Mouse (Mus musculus) hindbrain, embryonic 11.5 days (tissue): ENCODE results near the gene D230025D16Rik. TPM values are rescaled to one million over a fixed set of nuclear protein-coding genes. Genes with fewer than 3 reads are reported as not detected.

Source experiments
- ATAC-seq: fragments of 200-750 bp; cut with Nextera tagmentation; 2 replicates; pipeline ENCODE4 v1.8.0; 2017; ENCODE audit warnings: mild to moderate bottlenecking, moderate TSS enrichment, moderate library complexity; ENCODE audit not compliant: low FRiP score
- DNase-seq: peaks from one replicate; pipeline ENCODE4 v3.0.0-alpha.2; 2015; ENCODE audit warnings: low spot score
- H3K27ac ChIP-seq: fragments of 300-500 bp; sonication (generic); 2 replicates; pipeline ENCODE4 v1.5.1; 2014; ENCODE audit warnings: mild to moderate bottlenecking, low read depth, low read length
- H3K27me3 ChIP-seq: fragments of 300-500 bp; sonication (generic); 2 replicates; pipeline ENCODE4 v1.6.1; 2014; ENCODE audit warnings: mild to moderate bottlenecking, low read length, moderate library complexity, mixed read lengths; ENCODE audit not compliant: control insufficient read depth, insufficient read depth
- H3K36me3 ChIP-seq: fragments of 300-500 bp; sonication (generic); 2 replicates; pipeline ENCODE4 v1.6.1; 2014; ENCODE audit warnings: mild to moderate bottlenecking, low read length, moderate library complexity, mixed read lengths; ENCODE audit not compliant: control insufficient read depth, insufficient read depth
- H3K4me1 ChIP-seq: fragments of 300-500 bp; sonication (generic); replicated peaks from 2 replicates; pipeline ENCODE4 v1.6.1; 2014; ENCODE audit warnings: low read length, mixed read lengths; ENCODE audit not compliant: control insufficient read depth, insufficient read depth
- H3K4me2 ChIP-seq: fragments of 300-500 bp; sonication (generic); replicated peaks from 2 replicates; pipeline ENCODE4 v1.6.1; 2014; ENCODE audit warnings: mild to moderate bottlenecking, low read depth, low read length
- H3K4me3 ChIP-seq: fragments of 300-500 bp; sonication (generic); 2 replicates; pipeline ENCODE4 v1.5.1; 2014; ENCODE audit warnings: low read depth, low read length
- H3K9ac ChIP-seq: fragments of 300-500 bp; sonication (generic); 2 replicates; pipeline ENCODE4 v1.6.1; 2014; ENCODE audit warnings: low read depth, low read length
- H3K9me3 ChIP-seq: fragments of 300-500 bp; sonication (generic); 2 replicates; pipeline ENCODE4 v1.6.1; 2016; ENCODE audit warnings: low read length; ENCODE audit not compliant: control insufficient read depth
- WGBS: fragments of 180-500 bp; shearing (Covaris S2); extraction: QIAGEN DNeasy Blood & Tissue Kit; methylation state at CpG from one replicate; pipeline ENCODE4 v1.1.7; 2014; 5-methylcytosine and 5-hydroxymethylcytosine counted together
- polyA plus RNA-seq: library from polyadenylated mRNA; unstranded; fragments of >200 nt; fragmentation: Nextera tagmentation; extraction: Ambion mirVana; gene quantifications from 2 replicates; pipeline ENCODE4 v1.2.1, GENCODE M21; 2014

D230025D16Rik gene
- polyA plus RNA-seq, 1 experiment from 2014 or later, result 33.2 TPM

DNA sequence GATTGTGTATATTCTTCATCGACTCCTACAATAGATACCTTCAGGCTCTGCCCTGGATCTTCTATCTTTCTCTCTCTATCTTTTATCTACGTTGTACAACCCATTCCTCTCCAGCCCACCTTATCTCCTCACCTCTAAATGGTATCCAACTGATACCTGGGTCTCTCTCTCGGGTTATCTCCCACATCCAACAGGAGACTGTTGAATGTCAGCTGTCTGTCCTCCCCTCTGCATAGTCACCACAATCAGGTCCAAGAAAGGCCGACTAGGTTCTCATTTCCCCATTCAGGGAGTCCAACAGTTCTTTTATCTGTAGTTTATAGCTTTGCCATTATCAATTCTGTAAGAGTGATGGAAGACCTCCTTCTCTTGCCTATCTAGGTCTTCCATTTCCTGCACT, 57.3 kb downstream of the D230025D16Rik start:
- H3K36me3 ChIP-seq, result peaks cover 2% of the 10 kb centered on the region; the same call in 1 of the 2 replicates
- H3K9me3 ChIP-seq, result no peaks in the 10 kb centered on the region
- ATAC-seq, result no peak
- H3K9ac ChIP-seq, result no peak overlapping the region
- WGBS, result 88% methylated on average over 4 of the region's 4 CpGs
- no peak overlapping the region for H3K4me2 ChIP-seq
- no peak overlapping the region for H3K4me3 ChIP-seq
- no peak overlapping the region for H3K27ac ChIP-seq
- peaks cover 24% of the 10 kb centered on the region for H3K27me3 ChIP-seq
- DNase-seq, result no peak
- H3K4me1 ChIP-seq, result no peaks in the 10 kb centered on the region

DNA sequence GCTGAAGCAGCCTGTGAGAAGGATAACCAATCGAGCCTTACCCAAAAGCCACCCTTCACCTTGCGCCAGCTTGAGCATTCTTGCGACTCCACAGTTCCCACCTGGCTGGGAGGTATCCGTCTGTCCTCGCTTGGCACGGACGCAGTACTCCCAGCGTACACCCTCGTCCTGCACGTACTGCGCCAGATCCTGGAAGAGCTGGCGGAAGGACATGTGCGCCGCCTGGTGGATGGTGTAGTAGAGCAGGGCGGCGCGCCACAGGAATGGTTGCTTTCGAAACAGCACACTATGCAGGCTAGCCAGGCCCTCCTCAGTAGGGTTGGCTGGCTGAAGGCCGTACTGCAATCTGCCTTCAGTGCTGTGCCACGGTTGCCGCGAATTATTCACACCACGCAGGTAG, 58.1 kb downstream of the D230025D16Rik start:
- H3K4me2 ChIP-seq, result no peak overlapping the region
- H3K4me1 ChIP-seq, result 0 out of 2 replicates have a peak, but pooled peaks cover 1% of the 10 kb centered on the region
- 30% methylated on average over 23 of the region's 23 CpGs for WGBS
- ATAC-seq (peak; percentile 43; the same call in 1 of the 2 replicates), DNase-seq (peak; percentile 71)
- peaks cover 16% of the 10 kb centered on the region for H3K27me3 ChIP-seq
- no peaks in the 10 kb centered on the region for H3K9me3 ChIP-seq
- H3K9ac ChIP-seq, result no peak overlapping the region
- H3K4me3 ChIP-seq, result no peak overlapping the region
- peaks cover 2% of the 10 kb centered on the region; the same call in 1 of the 2 replicates for H3K36me3 ChIP-seq
- H3K27ac ChIP-seq, result no peak overlapping the region

DNA sequence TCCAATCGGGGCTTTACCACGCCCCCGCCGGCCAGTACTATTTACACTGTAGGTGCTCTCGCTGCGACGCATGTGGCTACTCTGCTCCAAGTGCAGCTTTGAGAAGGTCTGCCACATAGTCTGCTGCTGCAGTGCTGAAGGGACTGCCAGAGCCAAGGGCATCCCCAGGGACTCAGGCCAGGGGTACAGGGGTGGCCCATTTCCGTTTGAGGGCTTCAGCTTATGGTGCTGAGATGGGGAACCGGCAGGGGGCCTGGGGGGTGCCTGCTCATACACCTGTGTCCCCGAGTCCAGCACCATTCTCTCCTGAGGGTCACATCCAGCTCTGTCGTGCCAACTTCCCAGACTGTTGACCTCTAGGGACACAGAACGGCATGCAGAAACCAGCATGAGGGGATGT, 60.6 kb downstream of the D230025D16Rik start:
- Histone ChIP-seq H3K4me2 (no peak overlapping the region), H3K27me3 (peaks cover 8% of the 10 kb centered on the region), H3K9ac (no peak overlapping the region), H3K4me3 (no peak overlapping the region), H3K36me3 (peaks cover 2% of the 10 kb centered on the region; the same call in 1 of the 2 replicates), H3K27ac (no peak overlapping the region), H3K4me1 (peaks cover 15% of the 10 kb centered on the region; the same call in 1 of the 2 replicates), H3K9me3 (no peaks in the 10 kb centered on the region)
- 33% methylated on average over 12 of the region's 12 CpGs for WGBS
- ATAC-seq (no peak), DNase-seq (no peak)

DNA sequence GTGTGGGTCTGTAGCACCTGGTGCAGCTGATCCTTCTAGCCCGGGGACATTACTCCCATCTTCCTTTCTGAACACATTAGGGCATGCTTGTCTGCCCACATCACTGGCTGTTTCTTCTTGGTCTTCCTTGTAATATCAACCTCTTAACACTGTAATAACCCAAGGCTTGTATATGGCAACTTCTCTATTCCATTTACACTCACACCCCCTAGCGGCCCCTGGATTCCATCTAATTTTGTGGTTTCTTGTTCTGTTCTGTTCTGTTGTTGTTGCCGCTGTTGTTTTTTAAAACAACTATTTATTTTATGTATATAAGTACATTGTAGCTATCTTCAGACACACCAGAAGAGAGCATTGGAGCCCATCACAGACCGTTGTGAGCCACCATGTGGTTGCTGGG, 62.0 kb downstream of the D230025D16Rik start:
- Histone ChIP-seq H3K4me2 (no peak overlapping the region), H3K36me3 (peaks cover 2% of the 10 kb centered on the region; the same call in 1 of the 2 replicates), H3K27ac (no peak overlapping the region), H3K4me3 (no peak overlapping the region), H3K4me1 (peaks cover 16% of the 10 kb centered on the region; the same call in 1 of the 2 replicates), H3K9ac (no peak overlapping the region), H3K27me3 (peaks cover 11% of the 10 kb centered on the region), H3K9me3 (no peaks in the 10 kb centered on the region)
- WGBS, result 90% methylated on average over 4 of the region's 4 CpGs
- DNase-seq (no peak), ATAC-seq (no peak)

DNA sequence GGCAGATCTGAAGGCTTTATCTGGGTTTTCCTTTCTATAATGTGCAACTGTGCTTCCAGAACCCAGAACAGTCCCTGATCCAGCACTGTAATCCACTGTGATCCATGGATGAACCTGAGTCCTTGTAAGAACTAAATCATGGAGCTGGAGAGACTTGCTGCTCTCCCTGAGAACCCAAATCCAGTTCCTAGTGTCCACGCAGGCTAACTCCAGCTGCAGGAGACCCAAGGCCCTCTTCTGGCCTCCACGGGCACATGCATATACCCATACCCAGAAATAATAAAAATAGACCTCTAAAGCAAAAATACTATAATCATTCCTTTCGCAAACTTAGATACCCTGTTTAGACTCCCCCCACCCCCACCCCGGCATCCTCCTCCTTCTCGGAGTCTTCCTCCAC, 63.3 kb downstream of the D230025D16Rik start:
- H3K4me3 ChIP-seq, result peak overlapping the region; percentile 51
- 77% methylated on average over 5 of the region's 5 CpGs for WGBS
- peaks cover 16% of the 10 kb centered on the region; the same call in 1 of the 2 replicates for H3K4me1 ChIP-seq
- peak overlapping the region; percentile 41 for H3K9ac ChIP-seq
- H3K9me3 ChIP-seq, result no peaks in the 10 kb centered on the region
- DNase-seq (no peak), ATAC-seq (no peak)
- no peak overlapping the region for H3K27ac ChIP-seq
- peaks cover 11% of the 10 kb centered on the region for H3K27me3 ChIP-seq
- H3K36me3 ChIP-seq, result peaks cover 1% of the 10 kb centered on the region; the same call in 1 of the 2 replicates
- peak overlapping the region; percentile 72 for H3K4me2 ChIP-seq

DNA sequence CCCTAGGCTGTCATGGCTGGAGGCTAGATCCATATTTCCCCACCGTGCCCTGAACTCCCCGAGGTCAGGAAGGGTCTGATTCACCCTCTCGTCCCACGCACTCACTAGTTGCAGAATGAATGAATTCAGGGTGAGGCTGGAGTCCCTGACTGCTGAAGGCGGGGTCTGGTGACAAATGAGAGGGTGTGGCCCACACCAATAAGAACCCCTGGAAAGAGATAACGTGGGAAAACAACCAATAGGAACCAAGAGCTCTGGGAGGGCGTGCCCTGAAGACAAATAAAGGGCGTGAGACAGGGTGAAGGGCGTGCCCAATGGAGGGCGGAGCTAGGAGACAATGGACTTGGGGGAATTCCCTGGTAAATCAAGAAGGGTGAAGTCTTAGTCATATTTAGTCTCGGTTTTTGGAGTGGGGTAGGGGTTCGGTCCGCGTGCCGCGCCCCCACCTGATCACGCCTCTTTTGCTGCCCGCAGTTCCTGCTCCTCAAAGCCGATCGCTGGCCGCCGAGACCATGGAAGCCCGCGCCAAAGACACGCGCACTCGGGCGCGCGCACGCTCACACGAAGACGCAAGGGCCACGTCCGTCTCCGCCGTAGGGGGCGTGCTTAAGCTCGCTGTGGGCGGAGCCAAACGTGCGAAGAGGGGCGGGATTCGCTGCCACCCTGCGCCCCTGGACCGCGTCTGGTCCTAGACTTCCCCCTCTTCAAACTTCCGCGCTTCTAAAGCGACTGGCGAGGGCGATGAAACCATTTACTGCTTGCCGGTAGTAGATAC, 64.2 kb downstream of the D230025D16Rik start:
- Histone ChIP-seq H3K9me3 (no peaks in the 10 kb centered on the region), H3K4me1 (peaks cover 16% of the 10 kb centered on the region; the same call in 1 of the 2 replicates), H3K9ac (peak overlapping the region; percentile 69), H3K27ac (peak overlapping the region; percentile 89), H3K36me3 (no peaks in the 10 kb centered on the region), H3K4me3 (peak overlapping the region; percentile 51), H3K4me2 (peak overlapping the region; percentile 72), H3K27me3 (peaks cover 11% of the 10 kb centered on the region)
- under 1% methylated on average over 53 of the region's 53 CpGs for WGBS
- ATAC-seq (peak; percentile 97), DNase-seq (peak; percentile 99)

DNA sequence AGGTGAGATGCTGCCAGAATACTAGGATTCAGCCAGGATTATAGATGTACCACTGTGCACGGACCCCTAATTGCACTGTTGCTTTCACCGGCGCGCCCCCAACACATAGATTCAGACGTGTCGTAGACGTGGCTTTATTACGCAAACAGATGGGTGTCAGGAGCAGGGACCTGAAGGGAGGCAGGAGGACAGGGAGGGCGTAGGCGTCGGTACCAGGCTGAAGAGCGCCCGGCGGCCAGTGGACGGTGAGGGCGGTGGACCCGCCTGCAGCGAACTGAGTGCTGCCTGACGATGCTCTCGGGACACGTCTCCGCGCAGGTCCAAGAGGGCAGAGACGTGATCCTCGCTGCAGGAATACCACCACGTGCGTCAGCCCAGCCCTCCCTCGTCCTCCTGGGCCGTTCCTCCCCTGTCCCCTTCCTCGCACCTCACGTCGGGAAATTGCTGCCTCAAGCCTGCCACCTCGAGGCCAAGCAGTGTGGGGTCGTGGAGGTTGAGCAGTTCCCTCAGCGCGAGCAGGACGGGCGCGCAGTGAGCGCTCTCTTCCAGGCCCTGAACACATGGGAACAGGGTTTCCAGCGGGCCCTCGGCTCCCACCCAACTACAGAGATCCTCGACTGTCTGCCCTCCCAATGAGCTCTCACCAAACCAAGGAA, 65.0 kb downstream of the D230025D16Rik start, which contains the start of gene 4931428F04Rik:
4931428F04Rik (minus strand) TSS at position 60 of the 656 bp plus-strand sequence.
- Histone ChIP-seq H3K4me1 (peaks cover 16% of the 10 kb centered on the region; the same call in 1 of the 2 replicates), H3K9me3 (no peaks in the 10 kb centered on the region), H3K9ac (peak within 1 kb of the TSS; percentile 69), H3K27ac (peak within 1 kb of the TSS; percentile 89), H3K27me3 (peaks cover 11% of the 10 kb centered on the region), H3K4me2 (peak within 1 kb of the TSS; percentile 72), H3K36me3 (no peaks in the 10 kb centered on the region), H3K4me3 (peak within 1 kb of the TSS; percentile 51)
- DNase-seq, result peak; percentile 73
- peak; percentile 38 for ATAC-seq
- WGBS, result 2% methylated on average over 43 of the region's 43 CpGs

DNA sequence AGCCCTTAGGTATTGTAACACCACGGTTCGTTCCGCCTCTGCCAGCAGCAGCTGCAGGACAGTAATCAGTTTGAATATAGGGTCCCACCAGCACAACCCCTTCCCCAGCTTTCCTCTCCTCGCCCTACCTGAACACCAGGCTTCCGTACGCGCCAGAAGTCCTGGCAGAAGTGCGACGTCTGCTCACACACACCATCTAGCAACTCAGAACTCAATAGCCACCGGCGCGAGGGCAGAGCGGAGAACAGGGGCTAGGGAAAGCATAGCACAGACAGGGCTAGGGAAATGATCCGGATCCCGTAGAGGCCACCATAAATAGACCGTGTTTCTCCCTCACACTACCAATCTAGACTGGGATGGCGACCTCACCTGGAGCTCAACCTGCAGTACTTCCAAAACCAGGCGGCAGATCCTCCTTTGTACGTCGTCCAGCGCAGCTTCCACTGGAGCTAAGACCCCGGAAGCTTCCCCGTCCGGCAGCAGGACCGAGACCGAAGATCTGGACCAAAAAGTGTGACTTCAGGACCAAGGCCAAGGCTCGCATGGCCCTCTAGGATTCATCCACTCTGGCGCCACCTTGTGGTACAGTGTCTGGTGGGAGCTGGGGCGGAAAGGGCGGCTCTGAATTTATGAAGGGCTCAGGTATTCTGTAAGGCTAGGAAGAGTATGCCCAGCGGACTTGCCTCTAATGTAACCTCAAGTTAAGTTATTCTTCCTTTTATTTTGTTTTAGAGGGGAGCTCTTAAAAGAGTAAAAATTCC, 65.8 kb downstream of the D230025D16Rik start:
- Histone ChIP-seq H3K4me2 (peak overlapping the region; percentile 72), H3K4me1 (peaks cover 16% of the 10 kb centered on the region; the same call in 1 of the 2 replicates), H3K4me3 (peak overlapping the region; percentile 51), H3K27ac (no peak overlapping the region), H3K9ac (peak overlapping the region; percentile 23; the same call in 1 of the 2 replicates), H3K27me3 (peaks cover 11% of the 10 kb centered on the region), H3K9me3 (no peaks in the 10 kb centered on the region), H3K36me3 (no peaks in the 10 kb centered on the region)
- 4% methylated on average over 31 of the region's 31 CpGs for WGBS
- ATAC-seq (no peak), DNase-seq (peak; percentile 95)
